Mouse (Mus musculus): ENCODE data around the gene Plekhg3. TPM values are rescaled to one million over a fixed set of nuclear protein-coding genes. Genes with fewer than 3 reads are reported as not detected.
A peak's percentile ranks its signal among the peaks of the same experiment; 100 is the strongest.

The Plekhg3 gene
- polyA plus RNA-seq, 1 experiment = 57.9 TPM

- 39% methylated on average over 5 of the region's 5 CpGs for WGBS
- H3K4me3 ChIP-seq (ENCODE audit: insufficient read depth, low read depth, low read length) = no peak overlapping the region
- DNase-seq = peak; percentile 53
These were observed 37.2 kb upstream of the Plekhg3 start for GRCm38 (mm10) chr12:76493462-76493861.

GRCm38 (mm10) chr12:76495381-76495780, 35.3 kb upstream of the Plekhg3 start:
- WGBS = 78% methylated on average over 4 of the region's 4 CpGs
- TF ChIP-seq POLR2A (IDR thresholded peaks at IDR 0.05; ENCODE audit: low read depth, low read length) (no peak), CTCF (conservative IDR thresholded peaks at IDR 0.05; ENCODE audit: insufficient read depth, insufficient read length, low read depth, low read length) (no peak)
- Histone ChIP-seq H3K27me3 (replicated peaks; ENCODE audit: control insufficient read depth, insufficient read depth, low read length) (no peaks in the 10 kb centered on the region), H3K27ac (ENCODE audit: insufficient read depth, low read depth, low read length) (no peak overlapping the region), H3K36me3 (ENCODE audit: control insufficient read depth, insufficient read depth, low read length) (no peaks in the 10 kb centered on the region), H3K4me1 (ENCODE audit: control insufficient read depth, insufficient read depth, low read length) (no peaks in the 10 kb centered on the region), H3K4me3 (ENCODE audit: insufficient read depth, low read depth, low read length) (no peak overlapping the region)
- DNase-seq = no peak

More at GRCm38 (mm10) chr12:76493462-76493861, 37.2 kb upstream of the Plekhg3 start:
- TF ChIP-seq POLR2A (IDR thresholded peaks at IDR 0.05; ENCODE audit: low read depth, low read length) = no peak
- TF ChIP-seq CTCF (conservative IDR thresholded peaks at IDR 0.05; ENCODE audit: insufficient read depth, insufficient read length, low read depth, low read length) = no peak
- Histone ChIP-seq H3K36me3 (ENCODE audit: control insufficient read depth, insufficient read depth, low read length) (no peaks in the 10 kb centered on the region), H3K27me3 (replicated peaks; ENCODE audit: control insufficient read depth, insufficient read depth, low read length) (no peaks in the 10 kb centered on the region), H3K4me1 (ENCODE audit: control insufficient read depth, insufficient read depth, low read length) (no peaks in the 10 kb centered on the region), H3K27ac (ENCODE audit: insufficient read depth, low read depth, low read length) (no peak overlapping the region)

DNA sequence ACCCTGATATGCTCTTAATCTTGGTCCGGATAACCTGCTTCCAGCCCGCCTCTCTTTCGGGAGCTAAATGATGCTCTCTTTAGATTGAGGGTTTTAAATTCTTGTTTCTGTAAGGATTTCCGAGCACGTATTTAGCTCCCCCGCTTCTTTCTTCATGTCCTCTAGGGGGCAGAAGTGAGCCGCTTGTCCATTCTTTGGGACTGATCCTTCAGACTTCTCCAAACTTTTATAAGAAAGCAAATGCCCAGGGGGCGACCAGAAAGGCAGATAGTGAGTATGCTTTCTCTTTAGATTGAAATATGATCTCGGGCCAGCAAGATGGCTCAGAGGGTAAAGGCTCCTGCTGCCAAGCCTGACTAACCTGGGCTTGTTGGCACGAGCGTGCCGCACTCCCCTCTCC, 34.4 kb upstream of the Plekhg3 start:
- peak; percentile 72 for DNase-seq

GRCm38 (mm10) chr12:76499276-76499675, 31.4 kb upstream of the Plekhg3 start:
- 0 out of 2 replicates have a peak, but pooled peaks cover 2% of the 10 kb centered on the region for H3K4me1 ChIP-seq (ENCODE audit: control insufficient read depth, insufficient read depth, low read length)
- H3K36me3 ChIP-seq (ENCODE audit: control insufficient read depth, insufficient read depth, low read length) = no peaks in the 10 kb centered on the region
- H3K4me3 ChIP-seq (ENCODE audit: insufficient read depth, low read depth, low read length) = no peak overlapping the region
- 72% methylated on average over 9 of the region's 9 CpGs for WGBS
- TF ChIP-seq POLR2A (IDR thresholded peaks at IDR 0.05; ENCODE audit: low read depth, low read length) = no peak
- no peak for TF ChIP-seq CTCF (conservative IDR thresholded peaks at IDR 0.05; ENCODE audit: insufficient read depth, insufficient read length, low read depth, low read length)
- no peak for DNase-seq
- H3K27me3 ChIP-seq (replicated peaks; ENCODE audit: control insufficient read depth, insufficient read depth, low read length) = no peaks in the 10 kb centered on the region
- H3K27ac ChIP-seq (ENCODE audit: insufficient read depth, low read depth, low read length) = no peak overlapping the region

More for the DNA sequence above, 34.4 kb upstream of the Plekhg3 start:
- no peak overlapping the region for H3K4me3 ChIP-seq (ENCODE audit: insufficient read depth, low read depth, low read length)
- WGBS = 25% methylated on average over 12 of the region's 12 CpGs
- no peak for TF ChIP-seq POLR2A (IDR thresholded peaks at IDR 0.05; ENCODE audit: low read depth, low read length)
- TF ChIP-seq CTCF (conservative IDR thresholded peaks at IDR 0.05; ENCODE audit: insufficient read depth, insufficient read length, low read depth, low read length) = peak; percentile 66
- no peaks in the 10 kb centered on the region for H3K4me1 ChIP-seq (ENCODE audit: control insufficient read depth, insufficient read depth, low read length)
- no peaks in the 10 kb centered on the region for H3K36me3 ChIP-seq (ENCODE audit: control insufficient read depth, insufficient read depth, low read length)
- H3K27me3 ChIP-seq (replicated peaks; ENCODE audit: control insufficient read depth, insufficient read depth, low read length) = no peaks in the 10 kb centered on the region
- H3K27ac ChIP-seq (ENCODE audit: insufficient read depth, low read depth, low read length) = no peak overlapping the region

DNA sequence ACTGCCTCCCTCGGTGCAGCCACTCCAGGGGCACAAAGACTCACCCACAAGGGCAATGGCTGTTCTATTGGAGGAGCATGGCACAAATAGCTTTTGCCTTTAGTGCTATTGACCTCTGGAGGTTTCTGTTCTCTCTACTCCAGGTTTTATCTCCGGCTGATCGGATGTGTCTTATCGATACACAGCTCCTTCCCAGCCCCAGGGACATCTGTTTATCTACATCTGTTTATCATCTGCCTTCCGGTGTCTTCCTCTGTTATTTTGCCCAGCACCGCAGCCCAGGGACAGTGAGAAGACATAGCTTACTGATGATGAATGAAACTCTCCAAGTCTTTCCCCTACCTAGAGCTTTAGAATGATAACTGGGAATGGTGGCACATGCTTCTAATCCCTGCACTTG, 30.6 kb upstream of the Plekhg3 start:
- no peak for DNase-seq
- Histone ChIP-seq H3K4me3 (ENCODE audit: insufficient read depth, low read depth, low read length) (no peak overlapping the region), H3K36me3 (ENCODE audit: control insufficient read depth, insufficient read depth, low read length) (no peaks in the 10 kb centered on the region), H3K27ac (ENCODE audit: insufficient read depth, low read depth, low read length) (no peak overlapping the region), H3K27me3 (replicated peaks; ENCODE audit: control insufficient read depth, insufficient read depth, low read length) (no peaks in the 10 kb centered on the region), H3K4me1 (ENCODE audit: control insufficient read depth, insufficient read depth, low read length) (0 out of 2 replicates have a peak, but pooled peaks cover 2% of the 10 kb centered on the region)
- 87% methylated on average over 6 of the region's 6 CpGs for WGBS
- TF ChIP-seq POLR2A (IDR thresholded peaks at IDR 0.05; ENCODE audit: low read depth, low read length) (no peak), CTCF (conservative IDR thresholded peaks at IDR 0.05; ENCODE audit: insufficient read depth, insufficient read length, low read depth, low read length) (no peak)

GRCm38 (mm10) chr12:76500896-76501295, 29.8 kb upstream of the Plekhg3 start:
- 76% methylated on average over 3 of the region's 3 CpGs for WGBS
- no peaks in the 10 kb centered on the region for H3K27me3 ChIP-seq (replicated peaks; ENCODE audit: control insufficient read depth, insufficient read depth, low read length)
- no peak overlapping the region for H3K4me3 ChIP-seq (ENCODE audit: insufficient read depth, low read depth, low read length)
- no peak for TF ChIP-seq CTCF (conservative IDR thresholded peaks at IDR 0.05; ENCODE audit: insufficient read depth, insufficient read length, low read depth, low read length)
- DNase-seq = no peak
- H3K4me1 ChIP-seq (ENCODE audit: control insufficient read depth, insufficient read depth, low read length) = 0 out of 2 replicates have a peak, but pooled peaks cover 2% of the 10 kb centered on the region
- H3K27ac ChIP-seq (ENCODE audit: insufficient read depth, low read depth, low read length) = no peak overlapping the region
- no peaks in the 10 kb centered on the region for H3K36me3 ChIP-seq (ENCODE audit: control insufficient read depth, insufficient read depth, low read length)

GRCm38 (mm10) chr12:76502981-76503380, 27.7 kb upstream of the Plekhg3 start:
- Histone ChIP-seq H3K27me3 (replicated peaks; ENCODE audit: control insufficient read depth, insufficient read depth, low read length) (no peaks in the 10 kb centered on the region), H3K36me3 (ENCODE audit: control insufficient read depth, insufficient read depth, low read length) (no peaks in the 10 kb centered on the region), H3K4me3 (ENCODE audit: insufficient read depth, low read depth, low read length) (no peak overlapping the region), H3K4me1 (ENCODE audit: control insufficient read depth, insufficient read depth, low read length) (0 out of 2 replicates have a peak, but pooled peaks cover 2% of the 10 kb centered on the region), H3K27ac (ENCODE audit: insufficient read depth, low read depth, low read length) (no peak overlapping the region)
- TF ChIP-seq CTCF (conservative IDR thresholded peaks at IDR 0.05; ENCODE audit: insufficient read depth, insufficient read length, low read depth, low read length) = no peak
- TF ChIP-seq POLR2A (IDR thresholded peaks at IDR 0.05; ENCODE audit: low read depth, low read length) = no peak
- WGBS = 42% methylated on average over 5 of the region's 5 CpGs
- DNase-seq = peak; percentile 63

Data from kidney, adult 2 months (tissue).